In the genomic region with DNA sequence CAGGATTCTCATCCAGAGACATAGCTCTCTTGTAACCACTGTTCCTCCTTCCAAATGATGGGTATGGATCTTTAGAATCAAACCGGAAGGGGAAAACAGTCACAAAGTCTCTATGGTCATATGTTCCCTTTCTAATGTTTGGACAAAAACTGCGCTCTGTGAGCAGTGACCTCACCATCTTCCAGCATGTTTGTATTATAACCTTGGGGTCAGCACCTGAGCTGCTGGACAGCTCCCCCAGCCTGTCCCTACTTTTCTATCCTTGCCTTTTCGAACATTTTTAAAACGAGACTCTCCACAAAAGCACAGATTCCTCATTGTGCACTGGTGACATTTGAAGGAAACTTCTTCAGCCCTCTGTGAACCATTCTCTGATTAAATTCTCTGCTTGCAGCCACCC, we compare ENCODE assay signal across 16 mouse cellular contexts. TPM values are rescaled to one million over a fixed set of nuclear protein-coding genes. Genes with fewer than 3 reads are reported as not detected.
DNase-seq lines count a peak whose midpoint lies in the region; ATAC-seq and TF ChIP-seq lines count a peak whose summit lies in the region.
"Had no signal": no experiment of that assay in that cellular context is flagged by ENCODE, and none has a peak within 500 bp of the region (broad histone marks: within the 10 kb centered on the region; RNA-seq: fewer than 3 reads in every experiment).

No protein-coding gene starts in this region.

- peak; percentile 76 for DNase-seq in intestine, embryonic 14.5 days (ENCODE audit: low spot score)
- DNase-seq in urinary bladder, postnatal 14 days (ENCODE audit: low spot score), result peak; percentile 6
- no peak for DNase-seq in urinary bladder, postnatal 10 days (ENCODE audit: low spot score)
- DNase-seq in embryo, embryonic 10.5 days (ENCODE audit: low spot score), result peak; percentile 59
- DNase-seq in stomach, postnatal 0 days (ENCODE audit: low spot score), result peak; percentile 19
- no peak for DNase-seq in left cerebral cortex, postnatal 14 days (ENCODE audit: low spot score in 2 of 2)
- DNase-seq: gastrocnemius, postnatal 25 days; left cerebral cortex, postnatal 4 days had no signal

- H3K4me2 ChIP-seq in intestine, embryonic 14.5 days (ENCODE audit: low read length), result no peak overlapping the region
- H3K4me2 ChIP-seq in intestine, embryonic 16.5 days (ENCODE audit: low read depth, low read length), result no peak overlapping the region
- no peak overlapping the region for H3K4me2 ChIP-seq in stomach, postnatal 0 days (replicated peaks; ENCODE audit: low read depth)
- H3K4me2 ChIP-seq: embryonic facial prominence, embryonic 12.5 days; forebrain, embryonic 15.5 days; heart, embryonic 15.5 days; lung, embryonic 15.5 days; midbrain, embryonic 12.5 days had no signal

- no peak for TF ChIP-seq CTCF in stomach, postnatal 0 days (IDR thresholded peaks at IDR 0.05; ENCODE audit: low read depth)

- H3K9ac ChIP-seq in intestine, embryonic 14.5 days (ENCODE audit: low read length), result no peak overlapping the region
- no peak overlapping the region for H3K9ac ChIP-seq in intestine, embryonic 16.5 days (ENCODE audit: low read depth, low read length)
- no peak overlapping the region for H3K9ac ChIP-seq in stomach, postnatal 0 days (ENCODE audit: low read length)
- H3K9ac ChIP-seq: embryonic facial prominence, embryonic 12.5 days; forebrain, embryonic 15.5 days; heart, embryonic 15.5 days; lung, embryonic 15.5 days; midbrain, embryonic 12.5 days had no signal

- 46% methylated on average over 4 of the region's 4 CpGs for WGBS in intestine, embryonic 14.5 days
- 46% methylated on average over 4 of the region's 4 CpGs for WGBS in intestine, embryonic 16.5 days
- WGBS in stomach, postnatal 0 days, result 38% methylated on average over 4 of the region's 4 CpGs

- no peak for ATAC-seq in intestine, embryonic 14.5 days (replicated peaks; ENCODE audit: low FRiP score, low TSS enrichment, low read depth)
- ATAC-seq in intestine, embryonic 16.5 days, result no peak
- ATAC-seq in stomach, postnatal 0 days (ENCODE audit: low FRiP score, low TSS enrichment), result no peak
- ATAC-seq: forebrain, embryonic 15.5 days; inflammation-experienced regulatory T-cells, adult 6 months had no signal

- no peak for TF ChIP-seq EP300 in stomach, postnatal 0 days (optimal IDR thresholded peaks at IDR 0.05)

- intact Hi-C loops in left cerebral cortex, postnatal 14 days (cut with DNase I), result no loop called here

- H3K4me3 ChIP-seq in intestine, embryonic 14.5 days (ENCODE audit: low read depth, low read length), result no peak overlapping the region
- no peak overlapping the region for H3K4me3 ChIP-seq in intestine, embryonic 16.5 days (ENCODE audit: low read length)
- H3K4me3 ChIP-seq in stomach, postnatal 0 days (ENCODE audit: low read depth, low read length), result no peak overlapping the region
- H3K4me3 ChIP-seq: embryonic facial prominence, embryonic 12.5 days; forebrain, embryonic 15.5 days; heart, embryonic 15.5 days; lung, embryonic 15.5 days; midbrain, embryonic 12.5 days had no signal

- H3K4me1 ChIP-seq in intestine, embryonic 14.5 days (replicated peaks; ENCODE audit: control insufficient read depth, insufficient read depth, low read length), result no peaks in the 10 kb centered on the region; the same call in 1 of the 2 replicates
- H3K4me1 ChIP-seq in intestine, embryonic 16.5 days (ENCODE audit: control insufficient read depth, insufficient read depth, low read length), result 0 out of 2 replicates have a peak, but pooled peaks cover 5% of the 10 kb centered on the region
- H3K4me1 ChIP-seq in stomach, postnatal 0 days (replicated peaks; ENCODE audit: control insufficient read depth, insufficient read depth), result 0 out of 2 replicates have a peak, but pooled peaks cover 2% of the 10 kb centered on the region

- no peaks in the 10 kb centered on the region for H3K36me3 ChIP-seq in intestine, embryonic 14.5 days (ENCODE audit: control insufficient read depth, insufficient read depth, low read length)
- no peaks in the 10 kb centered on the region for H3K36me3 ChIP-seq in intestine, embryonic 16.5 days (ENCODE audit: control insufficient read depth, insufficient read depth, low read length)
- H3K36me3 ChIP-seq in stomach, postnatal 0 days (ENCODE audit: control insufficient read depth, insufficient read depth, low read length), result no peaks in the 10 kb centered on the region
- H3K36me3 ChIP-seq: embryonic facial prominence, embryonic 12.5 days; forebrain, embryonic 15.5 days; heart, embryonic 15.5 days; lung, embryonic 15.5 days; midbrain, embryonic 12.5 days had no signal

- H3K27me3 ChIP-seq in intestine, embryonic 14.5 days (replicated peaks; ENCODE audit: control insufficient read depth, insufficient read depth, low read length), result peaks cover 42% of the 10 kb centered on the region
- H3K27me3 ChIP-seq in intestine, embryonic 16.5 days (replicated peaks; ENCODE audit: control insufficient read depth, insufficient read depth, low read length), result peaks cover 28% of the 10 kb centered on the region
- H3K27me3 ChIP-seq in stomach, postnatal 0 days (ENCODE audit: control insufficient read depth, insufficient read depth, low read length), result no peaks in the 10 kb centered on the region

- no peak overlapping the region for H3K27ac ChIP-seq in intestine, embryonic 14.5 days (ENCODE audit: low read depth)
- H3K27ac ChIP-seq in intestine, embryonic 16.5 days (ENCODE audit: low read length), result no peak overlapping the region
- H3K27ac ChIP-seq in stomach, postnatal 0 days (replicated peaks), result no peak overlapping the region
- H3K27ac ChIP-seq: embryonic facial prominence, embryonic 12.5 days; forebrain, embryonic 15.5 days; heart, embryonic 15.5 days; lung, embryonic 15.5 days; midbrain, embryonic 12.5 days had no signal

- H3K9me3 ChIP-seq in intestine, embryonic 14.5 days (ENCODE audit: control insufficient read depth, low read length), result no peaks in the 10 kb centered on the region
- H3K9me3 ChIP-seq in intestine, embryonic 16.5 days (ENCODE audit: control insufficient read depth, low read length), result no peaks in the 10 kb centered on the region
- H3K9me3 ChIP-seq in stomach, postnatal 0 days (ENCODE audit: control insufficient read depth, low read length), result no peaks in the 10 kb centered on the region
- H3K9me3 ChIP-seq: embryonic facial prominence, embryonic 12.5 days; forebrain, embryonic 15.5 days; heart, embryonic 15.5 days; lung, embryonic 15.5 days; midbrain, embryonic 12.5 days had no signal

RNA-seq across cellular contexts. Expression of gene Astn2, which starts 5.3 kb away (rescaled TPM):
- polyA plus RNA-seq in intestine, embryonic 14.5 days (2014; fragmentation: Nextera tagmentation; extraction: Ambion mirVana), result 0.67 and 0.96 TPM in 2 replicates
- polyA plus RNA-seq in intestine, embryonic 16.5 days (2015; fragmentation: Nextera tagmentation; extraction: Ambion mirVana), result 0.17 and 0.20 TPM in 2 replicates
- 0.16 and 0.21 TPM in 2 replicates for polyA plus RNA-seq in stomach, postnatal 0 days (2015; fragmentation: Nextera tagmentation; extraction: Ambion mirVana)
- total RNA-seq in left cerebral cortex, postnatal 14 days (2021), result 10 to 100 TPM; 40.4 to 43.4 TPM
- total RNA-seq: neutrophil, adult 5-6 weeks had no signal
- polyA plus RNA-seq: inflammation-experienced regulatory T-cells, adult 6 months had no signal

Comparison
In these comparisons a context has a peak if more than half of its experiments do, and no peak if none do; other contexts are left out.
1. DNase-seq: peak in intestine, embryonic 14.5 days (single experiment), urinary bladder, postnatal 14 days (single experiment), embryo, embryonic 10.5 days (single experiment) and stomach, postnatal 0 days (single experiment); none in urinary bladder, postnatal 10 days (single experiment) and left cerebral cortex, postnatal 14 days (0 of 2).